Mouse (Mus musculus): ENCODE measurements around the gene Gm20388. TPM values are rescaled to one million over a fixed set of nuclear protein-coding genes. Genes with fewer than 3 reads are reported as not detected.

Gene Gm20388
- polyA plus RNA-seq, 1 experiment from 2014 or later = 1.7 TPM

DNA sequence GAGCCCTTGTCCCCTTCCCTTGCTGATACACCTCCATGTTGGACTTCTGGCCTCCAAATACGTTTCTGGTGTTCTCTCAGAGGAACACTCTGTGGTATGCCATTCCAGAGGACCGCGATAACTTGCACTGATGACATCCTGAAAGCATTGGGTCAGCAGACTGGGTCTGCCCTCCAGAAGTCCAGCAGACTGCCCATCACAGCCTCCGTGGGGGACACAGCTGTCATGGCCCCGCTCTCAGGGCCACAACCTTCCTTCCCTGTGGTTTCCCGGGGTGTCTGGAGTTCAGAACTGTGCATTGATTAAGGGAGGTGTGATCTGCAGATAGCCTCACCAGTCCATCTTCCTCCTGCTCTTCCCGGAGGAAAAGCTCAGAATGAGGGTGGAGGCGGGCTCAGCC is 2551.9 kb downstream of the Gm20388 start:
- no peaks in the 10 kb centered on the region for H3K9me3 ChIP-seq
- 74% methylated on average over 8 of the region's 8 CpGs for WGBS
- H3K4me1 ChIP-seq (replicated peaks) = peaks cover 50% of the 10 kb centered on the region
- peaks cover 63% of the 10 kb centered on the region for H3K27me3 ChIP-seq (ENCODE audit: insufficient read depth, poor library complexity, severe bottlenecking)
- no peak overlapping the region for H3K27ac ChIP-seq
- H3K4me3 ChIP-seq = no peak overlapping the region
- no peak for DNase-seq (ENCODE audit: low spot score)
- peaks cover 21% of the 10 kb centered on the region for H3K36me3 ChIP-seq

DNA sequence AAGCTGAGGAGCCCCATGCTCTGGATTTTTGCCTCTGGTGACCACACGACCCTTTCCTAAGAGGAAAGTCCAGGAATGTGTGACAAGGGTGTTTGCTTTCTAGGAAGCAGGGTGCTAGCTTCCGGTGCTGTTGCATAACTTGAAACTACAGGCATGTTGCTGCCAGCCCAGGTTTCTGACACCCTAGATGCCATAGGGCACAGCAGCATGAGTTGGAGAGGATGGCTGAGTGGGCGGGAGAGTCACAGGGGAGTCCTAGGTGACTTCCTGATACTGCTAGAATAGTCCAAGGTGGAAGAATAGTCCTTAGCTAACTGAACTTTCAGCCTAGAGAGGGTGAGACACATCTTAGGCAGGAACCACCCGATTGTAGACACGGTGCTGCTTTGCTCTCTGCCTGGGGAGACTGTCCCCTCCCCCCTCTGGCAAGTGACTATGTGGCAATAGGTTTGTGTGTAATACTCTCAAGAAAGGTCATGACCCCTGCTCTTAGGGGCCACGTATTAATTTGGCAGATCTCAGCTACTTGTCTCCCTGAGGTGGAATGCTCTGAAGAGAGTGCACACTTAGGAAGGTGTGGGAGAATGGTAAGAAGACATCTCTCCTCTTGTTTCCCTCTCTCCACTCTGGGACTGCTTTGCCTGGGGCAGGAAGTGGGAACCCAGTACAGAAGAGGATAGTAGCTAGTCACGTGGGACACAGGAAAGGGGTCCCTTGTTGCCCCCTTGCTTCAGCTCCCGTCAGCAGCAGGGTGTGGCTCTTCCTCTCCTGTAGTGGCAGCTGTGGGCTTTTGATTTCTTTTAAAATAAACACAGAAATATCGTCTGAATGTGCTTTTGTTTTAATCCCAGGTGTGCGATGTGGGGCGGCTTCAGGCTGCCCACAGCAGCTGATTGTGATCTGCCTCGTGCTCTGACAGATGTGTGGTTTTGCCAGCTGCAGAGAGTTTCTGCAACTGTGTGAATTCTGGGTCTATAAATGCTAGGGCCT is 2553.3 kb downstream of the Gm20388 start:
- H3K4me3 ChIP-seq = no peak overlapping the region
- no peaks in the 10 kb centered on the region for H3K9me3 ChIP-seq
- peaks cover 50% of the 10 kb centered on the region for H3K4me1 ChIP-seq (replicated peaks)
- H3K36me3 ChIP-seq = peaks cover 35% of the 10 kb centered on the region
- H3K27ac ChIP-seq = no peak overlapping the region
- DNase-seq (ENCODE audit: low spot score) = no peak
- 70% methylated on average over 12 of the region's 12 CpGs for WGBS
- H3K27me3 ChIP-seq (ENCODE audit: insufficient read depth, poor library complexity, severe bottlenecking) = peaks cover 48% of the 10 kb centered on the region

DNA sequence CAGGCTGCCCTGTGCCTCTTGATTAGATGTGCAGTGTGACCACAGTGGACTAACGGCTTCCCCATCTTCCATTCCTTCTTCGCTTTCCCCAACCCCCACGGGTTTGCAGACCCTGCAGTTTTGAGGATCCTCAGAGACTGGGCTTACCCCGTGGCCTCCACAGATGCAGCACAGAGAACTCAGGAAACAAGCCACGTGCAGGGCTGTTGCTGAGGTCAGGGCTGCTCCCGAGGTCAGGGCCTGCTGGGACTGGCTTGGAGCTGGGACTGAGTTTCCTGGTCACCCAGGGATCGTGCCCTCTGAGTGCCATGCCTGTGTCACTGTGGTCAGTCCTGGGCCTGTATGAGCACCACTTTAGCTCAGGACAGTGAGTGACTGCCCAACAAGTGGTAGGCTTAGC is 2554.3 kb downstream of the Gm20388 start:
- Histone ChIP-seq H3K36me3 (peaks cover 44% of the 10 kb centered on the region), H3K4me3 (no peak overlapping the region), H3K27ac (no peak overlapping the region), H3K9me3 (no peaks in the 10 kb centered on the region), H3K4me1 (replicated peaks) (peaks cover 48% of the 10 kb centered on the region), H3K27me3 (ENCODE audit: insufficient read depth, poor library complexity, severe bottlenecking) (peaks cover 38% of the 10 kb centered on the region)
- no peak for DNase-seq (ENCODE audit: low spot score)
- 67% methylated on average over 7 of the region's 7 CpGs for WGBS

DNA sequence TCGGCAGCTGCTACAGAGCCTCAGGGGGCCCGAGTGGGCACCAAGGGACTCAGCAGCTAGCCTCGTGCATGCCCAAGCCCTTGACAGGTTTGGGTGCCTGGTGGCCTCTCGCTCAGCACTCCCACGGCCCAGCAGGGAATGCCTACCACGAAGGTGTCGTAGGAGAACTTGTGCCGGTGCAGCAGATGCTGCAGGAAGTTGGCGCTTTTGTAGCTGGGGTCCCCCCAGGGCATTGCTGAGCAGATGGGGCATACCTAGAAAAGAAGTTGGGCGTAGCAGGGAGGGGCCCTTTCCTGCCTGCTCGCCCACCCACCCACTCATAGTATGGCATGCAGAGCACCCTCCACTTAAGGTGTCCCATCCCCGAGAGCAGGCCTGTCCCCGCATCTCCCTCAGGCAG is 2557.2 kb downstream of the Gm20388 start:
- Histone ChIP-seq H3K4me3 (no peak overlapping the region), H3K4me1 (replicated peaks) (peaks cover 22% of the 10 kb centered on the region), H3K36me3 (peaks cover 59% of the 10 kb centered on the region), H3K27me3 (ENCODE audit: insufficient read depth, poor library complexity, severe bottlenecking) (peaks cover 10% of the 10 kb centered on the region), H3K9me3 (no peaks in the 10 kb centered on the region), H3K27ac (no peak overlapping the region)
- no peak for DNase-seq (ENCODE audit: low spot score)
- WGBS = 88% methylated on average over 13 of the region's 13 CpGs

DNA sequence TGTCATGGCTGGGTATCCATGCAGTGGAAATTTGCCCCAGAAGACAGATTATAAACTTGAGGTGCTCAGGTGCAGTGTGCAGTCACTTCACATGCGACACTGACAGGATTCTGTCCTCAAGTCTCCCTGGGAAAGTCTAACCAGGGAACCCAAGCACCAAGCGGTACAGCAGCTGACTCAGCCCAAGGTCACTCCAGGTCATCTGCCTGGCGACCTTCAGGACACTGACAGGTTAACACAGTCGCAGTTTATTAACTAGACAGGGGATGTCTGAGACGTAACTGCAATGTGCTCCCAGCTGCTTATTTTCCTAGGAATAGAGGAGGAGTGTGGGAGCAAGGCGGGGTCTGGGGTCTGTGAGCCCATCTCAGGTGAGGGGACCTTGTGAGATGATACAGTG is 2558.8 kb downstream of the Gm20388 start:
- Histone ChIP-seq H3K4me1 (replicated peaks) (peaks cover 12% of the 10 kb centered on the region), H3K27ac (no peak overlapping the region), H3K36me3 (peaks cover 72% of the 10 kb centered on the region), H3K9me3 (no peaks in the 10 kb centered on the region), H3K4me3 (no peak overlapping the region), H3K27me3 (ENCODE audit: insufficient read depth, poor library complexity, severe bottlenecking) (peaks cover 3% of the 10 kb centered on the region; the same call in 1 of the 2 replicates)
- DNase-seq (ENCODE audit: low spot score) = no peak
- WGBS = 85% methylated on average over 6 of the region's 6 CpGs

DNA sequence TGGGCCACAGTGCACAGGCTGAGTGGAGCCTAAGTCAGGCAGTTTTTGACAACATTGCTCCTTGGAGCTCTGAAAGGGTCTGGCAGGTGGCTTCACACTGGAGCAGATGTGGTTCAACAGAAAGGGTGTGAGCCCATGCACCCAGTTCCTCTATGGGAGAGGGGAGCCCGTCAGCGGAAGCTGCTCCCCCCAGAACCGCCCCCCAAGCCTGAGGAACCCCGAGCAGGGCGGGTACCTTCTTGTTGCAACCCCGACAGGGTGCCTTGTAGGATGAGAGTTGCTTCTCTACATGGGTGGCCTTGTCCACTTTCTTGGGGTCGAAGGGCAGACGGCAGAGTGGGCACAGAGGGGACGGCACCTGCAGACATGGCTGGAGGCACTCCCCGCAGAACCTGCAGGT is 2559.3 kb downstream of the Gm20388 start:
- 86% methylated on average over 10 of the region's 10 CpGs for WGBS
- Histone ChIP-seq H3K27ac (no peak overlapping the region), H3K9me3 (no peaks in the 10 kb centered on the region), H3K4me3 (no peak overlapping the region), H3K27me3 (ENCODE audit: insufficient read depth, poor library complexity, severe bottlenecking) (peaks cover 1% of the 10 kb centered on the region; the same call in 1 of the 2 replicates), H3K36me3 (peaks cover 72% of the 10 kb centered on the region), H3K4me1 (replicated peaks) (peaks cover 13% of the 10 kb centered on the region)
- no peak for DNase-seq (ENCODE audit: low spot score)

DNA sequence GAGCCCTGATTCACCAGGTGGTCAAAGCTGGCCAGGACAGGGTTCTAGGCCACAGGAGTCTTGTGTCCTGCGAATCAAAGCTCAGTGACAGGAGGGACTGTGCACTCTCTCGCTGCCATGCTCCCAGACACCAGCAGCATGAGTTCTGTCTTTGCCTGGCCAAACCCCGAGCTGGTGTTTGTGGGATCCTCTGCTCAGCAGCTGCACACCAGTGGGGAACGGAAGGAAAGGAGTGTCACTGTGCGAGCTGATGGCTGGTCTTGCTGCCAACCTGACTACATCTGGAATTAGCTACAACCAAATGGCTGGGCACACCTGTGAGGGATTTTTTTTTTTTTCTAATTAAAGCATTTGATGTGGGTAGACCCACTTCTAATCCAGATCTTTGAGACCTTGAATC is 2560.1 kb downstream of the Gm20388 start:
- no peak overlapping the region for H3K4me3 ChIP-seq
- H3K36me3 ChIP-seq = peaks cover 69% of the 10 kb centered on the region
- H3K27ac ChIP-seq = no peak overlapping the region
- peaks cover 13% of the 10 kb centered on the region for H3K4me1 ChIP-seq (replicated peaks)
- H3K9me3 ChIP-seq = no peaks in the 10 kb centered on the region
- no peaks in the 10 kb centered on the region for H3K27me3 ChIP-seq (ENCODE audit: insufficient read depth, poor library complexity, severe bottlenecking)
- no peak for DNase-seq (ENCODE audit: low spot score)
- 83% methylated on average over 5 of the region's 5 CpGs for WGBS

DNA sequence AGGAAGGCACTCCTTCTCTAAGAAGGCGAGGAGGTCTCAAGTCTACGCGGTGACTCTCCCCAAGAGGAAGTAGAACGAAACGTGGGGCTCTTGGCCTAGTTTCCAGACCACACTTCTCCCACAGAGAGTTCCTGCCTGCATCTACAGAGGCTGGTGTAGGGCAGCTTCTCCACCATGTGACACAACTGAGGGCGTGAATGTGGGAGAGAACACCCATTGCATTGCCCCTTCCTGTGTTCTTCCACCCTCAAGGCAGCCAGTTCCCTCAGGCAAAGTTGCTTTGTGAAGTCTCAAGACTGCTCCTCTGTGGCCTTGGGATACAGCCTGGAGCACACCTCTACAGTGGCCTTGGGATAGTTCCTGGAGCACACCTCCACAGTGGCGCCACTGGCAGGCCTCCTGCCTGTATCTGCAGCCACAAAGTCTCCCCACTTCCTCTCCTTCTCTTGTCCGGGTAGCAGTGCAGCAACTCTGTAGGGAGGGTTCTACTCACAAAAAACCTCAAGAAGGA is 2563.3 kb downstream of the Gm20388 start:
- Histone ChIP-seq H3K4me3 (peak overlapping the region; percentile 85; the same call in 1 of the 2 replicates), H3K27me3 (ENCODE audit: insufficient read depth, poor library complexity, severe bottlenecking) (no peaks in the 10 kb centered on the region), H3K9me3 (no peaks in the 10 kb centered on the region), H3K27ac (no peak overlapping the region), H3K4me1 (replicated peaks) (peaks cover 28% of the 10 kb centered on the region), H3K36me3 (peaks cover 55% of the 10 kb centered on the region)
- no peak for DNase-seq (ENCODE audit: low spot score)
- WGBS = 92% methylated on average over 8 of the region's 8 CpGs

DNA sequence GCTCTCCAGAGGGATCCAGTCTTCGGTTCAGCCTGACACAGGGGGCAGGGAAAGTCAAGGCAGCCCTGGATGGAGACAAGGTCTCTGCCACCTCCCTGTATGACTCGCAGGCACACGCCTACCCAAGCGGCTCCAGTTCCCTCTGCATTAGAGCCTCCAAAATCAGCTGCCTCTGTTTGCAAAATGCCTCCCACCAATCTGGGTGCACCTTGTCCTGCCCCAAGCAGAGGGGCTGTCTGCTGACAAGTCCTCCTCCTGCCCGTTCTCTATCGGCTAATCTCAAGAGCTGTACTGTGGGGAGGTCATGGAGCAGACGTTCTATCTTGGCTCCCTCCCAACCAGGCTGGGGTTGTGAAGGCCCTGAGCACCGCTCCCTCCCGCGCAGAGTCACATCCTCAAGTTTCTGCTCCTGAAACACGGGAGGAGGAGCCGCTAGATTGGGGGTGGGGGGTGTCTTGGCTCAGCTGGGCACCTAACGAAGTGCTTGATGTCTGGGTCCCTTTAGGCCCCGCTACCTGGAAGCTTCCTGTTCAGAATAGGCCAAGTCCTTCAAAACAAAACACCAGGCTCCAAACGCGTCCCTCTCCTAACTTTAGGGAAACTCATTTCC is 2564.4 kb downstream of the Gm20388 start:
- peak overlapping the region; percentile 92 for H3K27ac ChIP-seq
- peaks cover 28% of the 10 kb centered on the region for H3K4me1 ChIP-seq (replicated peaks)
- 20% methylated on average over 16 of the region's 16 CpGs for WGBS
- H3K27me3 ChIP-seq (ENCODE audit: insufficient read depth, poor library complexity, severe bottlenecking) = no peaks in the 10 kb centered on the region
- no peaks in the 10 kb centered on the region for H3K9me3 ChIP-seq
- no peak for DNase-seq (ENCODE audit: low spot score)
- peak overlapping the region; percentile 85 for H3K4me3 ChIP-seq
- H3K36me3 ChIP-seq = peaks cover 56% of the 10 kb centered on the region

DNA sequence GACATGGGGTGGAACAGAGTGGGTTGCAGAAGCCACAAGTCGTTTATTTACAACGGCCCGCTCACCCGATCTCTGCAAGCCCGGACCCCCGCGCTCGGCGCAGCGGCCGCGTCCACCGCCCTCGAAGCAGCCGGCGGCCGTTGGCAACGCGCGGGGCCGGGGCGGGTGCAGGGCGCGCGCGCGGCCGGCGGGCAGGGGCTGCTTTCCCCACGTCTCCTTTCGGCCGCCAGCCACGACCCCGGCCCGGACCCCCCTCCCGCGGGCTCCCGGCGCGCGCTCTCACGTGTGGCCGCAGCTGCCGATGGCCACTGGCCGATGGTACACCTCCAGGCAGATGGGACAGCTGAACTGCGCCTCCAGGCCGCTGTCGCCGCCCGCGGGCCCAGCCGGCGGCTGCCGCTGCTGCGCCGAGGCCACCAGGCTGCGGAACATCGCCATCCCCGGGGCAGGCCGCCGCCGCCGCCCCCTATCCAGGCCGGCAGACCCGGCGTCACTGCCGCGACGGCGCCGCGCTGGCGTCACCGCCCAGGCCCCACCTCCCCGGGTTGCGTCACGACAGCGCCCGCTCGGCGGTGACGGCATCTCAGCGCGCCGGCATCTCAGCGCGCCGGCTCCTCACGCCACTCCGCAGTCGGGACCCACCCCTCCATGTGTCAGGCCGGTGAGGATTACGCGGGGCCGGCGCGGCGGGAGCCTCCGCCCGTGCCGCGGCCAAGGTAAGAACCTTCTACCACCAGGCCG is 2565.1 kb downstream of the Gm20388 start, which contains the start of the genes Rnf166 and Ctu2:
Rnf166 (minus strand) TSS at position 485 of the 741 bp plus-strand sequence.
Ctu2 (plus strand) TSS at position 564 of the 741 bp plus-strand sequence.
- Histone ChIP-seq H3K9me3 (no peaks in the 10 kb centered on the region), H3K36me3 (peaks cover 60% of the 10 kb centered on the region), H3K4me1 (replicated peaks) (peaks cover 28% of the 10 kb centered on the region), H3K27ac (peak within 1 kb of the TSS; percentile 92), H3K4me3 (peak within 1 kb of the TSS; percentile 85), H3K27me3 (ENCODE audit: insufficient read depth, poor library complexity, severe bottlenecking) (no peaks in the 10 kb centered on the region)
- WGBS = under 1% methylated on average over 103 of the region's 103 CpGs
- DNase-seq (ENCODE audit: low spot score) = peak; percentile 94

DNA sequence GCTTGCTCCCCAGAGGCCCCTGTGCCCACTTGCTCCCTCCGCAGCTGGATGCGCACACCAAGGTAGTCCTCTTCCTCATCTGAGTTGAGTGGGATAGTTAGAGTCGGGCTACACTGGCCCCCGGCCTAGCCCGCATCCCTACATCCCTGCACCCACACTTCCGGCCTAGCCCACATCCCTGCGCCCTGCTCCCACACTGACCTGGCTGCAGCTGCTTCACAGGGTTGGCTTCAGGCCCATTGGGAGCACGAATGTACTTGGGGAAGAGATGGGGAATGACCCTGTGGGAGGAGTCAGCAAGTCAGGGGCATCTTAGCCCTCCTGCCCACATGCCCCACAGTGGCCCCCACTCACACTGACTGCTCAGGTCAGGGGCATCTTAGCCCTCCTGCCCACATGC is 2571.8 kb downstream of the Gm20388 start:
- H3K4me3 ChIP-seq = no peak overlapping the region
- H3K36me3 ChIP-seq = peaks cover 99% of the 10 kb centered on the region
- H3K4me1 ChIP-seq (replicated peaks) = peaks cover 2% of the 10 kb centered on the region
- WGBS = 97% methylated on average over 8 of the region's 8 CpGs
- H3K27ac ChIP-seq = no peak overlapping the region
- H3K9me3 ChIP-seq = no peaks in the 10 kb centered on the region
- H3K27me3 ChIP-seq (ENCODE audit: insufficient read depth, poor library complexity, severe bottlenecking) = no peaks in the 10 kb centered on the region
- DNase-seq (ENCODE audit: low spot score) = no peak

DNA sequence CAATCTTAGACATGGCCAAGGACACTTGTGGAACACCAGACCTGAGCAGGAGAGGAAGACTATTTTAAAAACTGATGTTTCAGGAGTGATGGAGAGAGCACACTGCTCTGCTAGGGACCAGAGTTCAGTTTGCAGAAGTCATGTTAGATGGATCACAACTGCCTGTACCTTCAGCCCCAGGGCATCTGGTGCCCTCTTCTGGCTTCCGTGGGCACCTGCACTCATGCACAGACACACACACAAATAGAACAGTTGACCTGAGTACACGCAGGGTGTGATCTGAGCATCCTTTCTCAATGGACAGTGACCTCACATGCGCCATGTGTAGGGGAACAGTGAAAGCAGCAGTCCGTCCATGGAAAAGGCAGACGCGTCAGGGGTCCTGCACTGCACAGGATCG is 2573.2 kb downstream of the Gm20388 start:
- H3K4me3 ChIP-seq = no peak overlapping the region
- no peaks in the 10 kb centered on the region for H3K27me3 ChIP-seq (ENCODE audit: insufficient read depth, poor library complexity, severe bottlenecking)
- H3K4me1 ChIP-seq (replicated peaks) = no peaks in the 10 kb centered on the region
- H3K36me3 ChIP-seq = peaks cover 95% of the 10 kb centered on the region
- H3K27ac ChIP-seq = no peak overlapping the region
- no peak for DNase-seq (ENCODE audit: low spot score)
- 95% methylated on average over 7 of the region's 7 CpGs for whole genome bisulfite sequencing
- H3K9me3 ChIP-seq = no peaks in the 10 kb centered on the region

All from hindbrain, embryonic 10.5 days (tissue).